Mouse (Mus musculus) forelimb bud, embryonic 11.5 days (tissue): ENCODE measurements around the gene Wrap53.
A peak's percentile ranks its signal among the peaks of the same experiment; 100 is the strongest.

Experiments
- DNase-seq: peaks from one replicate; pipeline ENCODE4 v3.0.0-alpha.2; 2012; ENCODE audit warnings: low read depth, low spot score

The Wrap53 gene

DNA sequence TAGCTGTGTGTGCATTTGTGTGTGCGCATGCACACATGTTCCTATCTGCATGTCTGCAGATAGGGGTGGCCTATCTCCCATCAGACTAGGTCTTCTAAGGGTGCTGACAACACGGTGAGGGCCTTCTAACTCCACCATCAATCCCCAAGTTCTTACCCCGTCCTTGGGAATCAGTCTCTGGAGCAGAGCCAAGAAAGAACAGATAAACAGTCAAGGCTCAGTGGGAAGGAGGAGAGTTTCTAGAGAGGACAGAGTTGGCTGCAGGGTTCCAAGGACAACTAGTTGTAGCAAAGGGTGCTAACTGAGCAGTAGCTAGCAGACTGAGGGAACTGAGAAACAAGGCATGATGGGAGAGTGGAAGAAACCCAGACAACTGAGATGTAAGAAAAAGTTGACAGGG is 21.7 kb upstream of the Wrap53 start:
- DNase-seq, result no peak

DNA sequence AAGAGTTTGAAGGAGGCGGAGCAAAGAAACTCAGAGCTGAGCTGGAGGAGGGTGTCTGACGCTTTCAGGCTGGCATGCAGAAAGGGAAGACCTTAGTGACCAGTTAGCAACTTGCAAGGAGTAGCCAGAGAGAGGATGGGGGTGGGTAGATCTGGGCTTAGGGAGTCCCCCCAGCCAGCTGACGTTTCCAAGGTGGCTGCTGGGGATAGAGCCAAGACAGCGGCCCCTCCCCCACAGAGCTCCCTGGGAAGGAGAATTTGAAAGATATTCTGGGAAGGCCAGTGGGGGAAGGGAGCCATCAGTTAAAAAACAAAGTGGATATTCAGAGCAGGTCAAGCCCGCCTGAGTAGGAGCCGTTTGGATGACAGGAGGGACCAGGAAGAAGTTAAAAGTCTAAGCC is 20.0 kb upstream of the Wrap53 start:
- peak; percentile 35 for DNase-seq

GRCm38 (mm10) chr11:69599436-69599835 is 19.4 kb upstream of the Wrap53 start:
- DNase-seq, result no peak

GRCm38 (mm10) chr11:69594853-69595252 is 14.8 kb upstream of the Wrap53 start:
- DNase-seq, result no peak

DNA sequence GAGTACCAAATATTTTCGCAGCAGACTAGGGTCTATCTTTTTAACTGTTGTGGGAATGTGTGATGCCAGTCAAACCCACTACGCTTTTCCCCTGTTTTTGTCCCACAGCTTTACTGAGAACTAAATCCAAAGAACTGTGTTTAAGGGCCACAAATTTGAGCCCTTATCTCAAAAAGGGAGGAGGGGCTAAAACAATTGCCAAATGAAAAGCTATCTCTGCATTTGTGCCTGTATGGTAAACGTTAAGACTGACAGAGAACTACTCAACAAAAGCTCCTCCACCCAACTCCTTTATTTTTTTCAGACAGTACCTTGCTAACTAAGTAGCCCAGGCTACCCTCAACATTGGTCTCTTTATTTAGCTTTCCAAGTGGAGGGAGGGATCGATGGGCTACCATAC is 12.7 kb upstream of the Wrap53 start:
- no peak for DNase-seq

- DNase-seq, result no peak
Observed at GRCm38 (mm10) chr11:69591899-69592637, 12.0 kb upstream of the Wrap53 start.

GRCm38 (mm10) chr11:69591424-69591823 is 11.4 kb upstream of the Wrap53 start:
- DNase-seq, result no peak

DNA sequence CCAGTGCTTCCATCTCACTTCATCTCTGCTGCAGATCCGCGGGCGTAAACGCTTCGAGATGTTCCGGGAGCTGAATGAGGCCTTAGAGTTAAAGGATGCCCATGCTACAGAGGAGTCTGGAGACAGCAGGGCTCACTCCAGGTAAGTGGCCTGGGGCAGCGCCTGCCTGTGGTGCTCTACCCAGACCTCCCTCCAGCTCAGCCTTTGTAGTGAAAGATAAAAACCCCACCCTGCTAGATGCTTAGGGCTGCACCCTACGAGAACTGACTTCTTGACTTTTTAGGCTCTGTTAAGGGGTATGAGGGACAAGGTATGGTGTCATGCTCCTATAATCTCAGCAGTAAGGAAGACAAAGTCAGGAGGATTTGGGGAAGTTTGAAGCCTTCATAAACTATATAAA is 10.6 kb upstream of the Wrap53 start:
- DNase-seq, result no peak

- DNase-seq, result no peak
Observed at GRCm38 (mm10) chr11:69589207-69589834, 9.3 kb upstream of the Wrap53 start.

- DNase-seq, result no peak
Observed at GRCm38 (mm10) chr11:69585718-69586325, 5.8 kb upstream of the Wrap53 start.

DNA sequence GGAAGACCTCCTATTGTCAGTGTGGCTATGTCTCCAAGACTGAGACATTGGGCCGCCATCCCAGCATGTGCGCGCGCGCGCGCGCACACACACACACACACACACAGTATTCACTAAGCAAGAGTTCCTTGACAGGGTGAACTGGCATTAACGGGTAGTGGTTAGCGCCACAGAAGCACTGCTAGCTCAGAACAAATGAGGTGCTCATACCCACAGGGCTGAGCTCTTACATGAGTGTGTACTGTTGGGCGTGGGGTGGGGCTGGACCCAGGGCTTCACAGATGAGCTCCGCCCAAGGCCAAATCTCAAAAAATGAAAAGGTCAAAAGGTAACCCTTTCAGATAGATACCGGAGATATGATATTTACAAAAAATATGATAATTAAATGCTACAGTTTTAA is 4.9 kb upstream of the Wrap53 start:
- DNase-seq, result no peak

DNA sequence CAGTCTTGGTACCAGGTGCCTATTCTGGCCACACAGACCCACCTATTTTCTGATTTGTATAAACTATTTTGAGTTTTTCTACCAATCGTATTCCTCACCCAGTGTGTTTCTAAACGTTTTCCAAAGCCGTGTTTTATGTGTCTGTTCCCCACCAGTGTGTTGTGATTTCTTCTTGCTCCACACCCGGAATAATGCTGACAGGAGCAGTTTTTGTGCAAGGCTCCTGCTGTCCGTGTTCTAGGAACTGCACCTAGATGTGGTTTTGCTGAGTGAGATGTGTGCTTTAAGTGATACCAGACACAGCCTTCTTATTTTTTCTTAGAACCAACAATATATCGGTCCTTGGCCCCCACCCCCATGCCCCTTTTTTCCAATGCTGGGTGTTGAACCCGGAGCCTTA is 4.0 kb upstream of the Wrap53 start:
- DNase-seq, result no peak

DNA sequence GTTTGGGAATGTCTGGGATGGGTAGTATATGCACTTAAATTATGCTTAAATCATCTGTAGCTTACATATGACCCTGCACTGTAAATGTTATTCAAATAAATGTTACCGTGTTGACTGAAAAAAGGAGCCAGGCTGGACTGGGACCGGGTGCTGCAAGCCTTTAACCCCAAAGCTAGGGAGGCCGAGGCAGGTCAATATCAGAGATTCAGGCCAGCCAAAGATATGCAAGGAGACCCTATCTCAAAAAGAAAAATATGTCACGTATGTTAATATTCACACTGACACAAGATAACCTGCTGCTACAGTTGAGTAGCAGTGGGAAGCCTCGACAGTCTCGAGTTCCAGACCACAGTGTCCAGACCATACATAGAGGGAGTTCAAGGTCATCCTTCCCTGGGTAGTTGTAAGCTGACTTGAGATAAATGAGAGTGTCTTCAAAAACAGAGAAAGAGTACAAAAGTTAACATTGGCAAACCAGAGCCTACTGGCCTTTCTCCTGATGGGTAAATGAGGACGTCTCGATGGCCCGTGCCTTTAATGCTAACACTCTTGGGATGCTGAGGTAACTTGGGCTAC is 2.3 kb upstream of the Wrap53 start:
- no peak for DNase-seq

DNA sequence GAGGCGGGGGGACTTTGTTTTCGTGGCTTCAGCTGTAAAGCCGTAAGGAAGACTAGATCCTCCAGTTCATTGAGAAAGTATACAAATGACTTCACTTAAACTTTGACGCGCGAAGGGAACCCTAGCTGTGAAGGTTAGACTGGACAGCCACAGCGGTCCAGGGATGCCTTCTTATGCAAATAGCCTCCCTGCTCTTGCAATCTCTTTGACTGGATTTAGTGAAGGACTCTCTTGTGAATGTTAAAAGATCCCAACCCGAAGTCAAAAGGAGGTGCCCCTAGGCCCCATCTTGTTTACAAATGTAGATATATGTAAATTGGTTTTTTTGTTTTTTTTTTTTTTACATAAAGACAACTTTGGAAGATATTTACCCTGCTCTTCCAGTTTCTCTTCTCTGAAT is 1.8 kb upstream of the Wrap53 start:
- no peak for DNase-seq

DNA sequence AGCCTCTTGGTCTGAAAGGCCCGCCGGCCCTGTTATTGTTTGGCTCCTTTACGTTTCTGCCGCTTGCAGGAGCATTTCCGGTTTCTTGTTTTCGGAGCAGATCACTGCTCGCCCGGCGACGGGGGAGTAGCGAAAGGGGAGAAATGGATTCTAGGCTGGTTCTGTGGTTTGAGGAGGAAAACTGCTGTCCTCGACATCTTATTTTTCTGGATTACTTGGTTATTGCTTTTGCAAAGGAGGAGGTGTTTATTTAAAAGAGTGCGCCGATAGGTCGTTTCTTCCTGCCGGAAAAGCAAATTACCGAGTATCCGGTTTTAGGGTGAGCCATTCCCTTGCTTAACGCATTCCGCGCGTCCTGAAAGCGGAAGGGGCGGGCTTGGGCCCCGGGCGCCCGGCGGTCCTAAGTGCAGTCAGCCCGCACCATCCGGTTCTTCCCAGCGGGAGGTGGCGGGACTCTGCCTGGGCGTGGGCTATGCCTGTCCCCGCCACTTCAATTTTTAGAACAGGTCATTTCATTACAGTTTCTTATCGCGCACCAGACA is 1.2 kb upstream of the Wrap53 start:
- DNase-seq, result peak; percentile 94

DNA sequence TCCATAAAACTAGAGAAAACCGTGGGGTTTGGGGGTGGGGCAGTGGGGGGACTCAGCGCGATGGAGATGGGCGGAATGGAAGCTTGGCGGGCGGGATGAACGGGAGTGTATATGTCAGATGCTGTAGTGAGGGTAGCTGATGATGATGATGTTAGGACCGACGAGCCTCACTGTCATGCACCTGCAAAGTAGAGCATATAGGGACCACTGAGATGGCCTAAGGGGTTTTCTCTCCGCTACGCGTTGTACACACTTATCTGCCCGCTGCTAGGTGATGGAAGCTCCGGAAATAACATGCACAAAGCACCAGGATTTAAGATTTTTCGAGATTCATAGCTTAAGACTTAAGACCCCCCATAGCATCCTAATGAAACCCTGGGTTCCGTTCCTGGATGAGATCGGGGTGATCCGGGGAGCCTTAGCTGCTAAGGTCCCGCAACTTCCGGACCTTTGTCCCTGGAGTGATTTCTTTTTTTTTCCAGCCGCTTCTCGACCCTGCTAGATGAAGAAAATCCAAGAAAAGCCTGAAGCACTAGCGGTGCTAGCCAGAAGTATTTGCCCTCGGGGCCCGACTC is 604 bp upstream of the Wrap53 start:
- DNase-seq, result no peak

- DNase-seq, result peak; percentile 99
Observed at GRCm38 (mm10) chr11:69579128-69580017, 682 bp downstream of the Wrap53 start.

DNA sequence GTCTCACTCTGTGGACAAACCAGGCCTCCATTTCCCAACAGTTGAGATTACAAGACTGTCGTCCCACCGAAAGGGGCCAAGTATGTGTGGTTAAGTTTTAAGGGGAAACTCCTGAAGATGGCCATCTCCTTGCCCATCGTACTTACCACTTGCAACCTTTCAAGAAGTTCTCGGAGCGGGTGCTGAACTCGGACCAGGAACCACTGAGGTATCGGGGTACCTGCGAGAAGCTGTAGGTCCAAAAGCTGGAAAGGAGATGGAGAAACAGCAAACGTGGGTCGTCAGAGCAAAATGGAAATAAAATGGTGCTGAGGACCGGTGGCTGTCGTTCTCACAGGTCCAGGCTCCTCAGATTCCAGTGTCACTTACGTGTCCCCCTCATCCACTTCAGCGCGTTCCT is 1.8 kb downstream of the Wrap53 start:
- no peak for DNase-seq

GRCm38 (mm10) chr11:69576307-69576706 is 3.7 kb downstream of the Wrap53 start:
- no peak for DNase-seq

- DNase-seq, result no peak
Observed at GRCm38 (mm10) chr11:69575220-69575619, 4.8 kb downstream of the Wrap53 start.

DNA sequence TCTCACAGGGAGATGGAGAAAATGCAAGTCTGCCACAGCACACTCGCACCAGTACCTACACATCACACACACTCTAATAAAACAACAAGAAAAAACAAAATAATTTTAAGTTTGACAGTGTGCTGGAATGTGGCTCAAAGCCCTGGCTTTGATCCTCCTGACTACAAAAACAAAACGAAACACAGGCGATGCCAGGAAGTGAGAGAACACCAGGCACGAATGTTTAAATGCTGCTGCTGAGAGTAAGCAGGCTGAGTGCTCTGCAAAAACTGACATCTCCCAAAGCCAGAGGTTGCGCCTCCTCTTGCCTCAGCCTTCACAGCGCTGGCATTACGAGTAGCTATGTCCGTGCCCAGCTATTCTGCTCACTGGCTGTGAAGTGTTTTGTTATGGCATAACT is 14.9 kb downstream of the Wrap53 start:
- no peak for DNase-seq
